Mouse (Mus musculus): Measurements from ENCODE around the gene Ctse. TPM values are rescaled to one million over a fixed set of nuclear protein-coding genes. Genes with fewer than 3 reads are reported as not detected.

Ctse gene
- total and polyA plus RNA-seq, 3 experiments = 1.4 to 11.6 (median 1.7) TPM

DNA sequence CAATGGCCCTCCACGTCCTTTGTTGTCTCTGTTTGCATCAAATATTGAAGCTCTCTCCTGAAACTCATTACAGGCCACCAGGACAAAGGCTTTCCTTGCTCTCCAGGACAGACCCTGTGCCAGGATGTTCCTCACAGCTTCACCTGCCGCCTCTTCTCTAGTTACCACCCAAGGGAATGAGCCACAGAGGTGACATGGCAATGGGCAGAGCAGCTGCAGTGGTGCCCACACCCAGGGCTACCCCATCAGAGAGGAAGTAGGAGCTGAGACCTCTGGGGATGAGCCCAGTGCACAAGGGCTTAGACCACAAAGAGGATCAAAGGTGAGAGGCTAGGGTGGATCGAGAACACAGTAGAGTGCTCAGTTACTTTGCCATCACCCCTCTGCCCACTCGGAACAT lies 85.4 kb downstream of the Ctse start:
- dilution Hi-C loops (cut with MboI; ENCODE audit: extremely low pct_ligation_motif_present, extremely low pct_unique_long_range_greater_than_20kb, low sequenced_read_pairs) (no loop called here), in situ Hi-C loops (cut with MboI; ENCODE audit: low pct_ligation_motif_present, low pct_unique_long_range_greater_than_20kb, low sequenced_read_pairs) (loop anchor here (25.0 kb wide), 1 partner anchor 114 kb away; the partner anchor contains the start of gene Slc41a1)
- Histone ChIP-seq H3K27me3 (replicated peaks) (peaks cover 3% of the 10 kb centered on the region), H3K9ac (ENCODE audit: insufficient read depth, low read depth) (no peak overlapping the region), H3K27ac (ENCODE audit: insufficient read depth, low read depth) (no peak overlapping the region), H3K79me2 (replicated peaks; ENCODE audit: control insufficient read depth, extremely low read depth, insufficient read depth, poor library complexity, severe bottlenecking) (no peaks in the 10 kb centered on the region), H3K4me2 (ENCODE audit: insufficient read depth, low read depth, poor library complexity, severe bottlenecking) (no peak overlapping the region), H3K9me3 (replicated peaks; ENCODE audit: low read length) (no peaks in the 10 kb centered on the region), H3K4me1 (ENCODE audit: control insufficient read depth in 1 of 2, insufficient read depth in 2 of 2) (peaks cover 0 to 14% of the 10 kb centered on the region in 2 experiments; a peak in 2 of 4 replicates), H3K36me3 (replicated peaks in 1 of 2; ENCODE audit: control insufficient read depth in 1 of 2, insufficient read depth in 1 of 2, low read length in 1 of 2) (no peaks in the 10 kb centered on the region), H3K4me3 (replicated peaks in 1 of 3; ENCODE audit: low read depth in 2 of 3, low read length in 2 of 3, poor library complexity in 1 of 3) (no peak overlapping the region)
- DNase-seq (ENCODE audit: extremely low read depth) = no peak
- TF ChIP-seq EP300 (IDR thresholded peaks at IDR 0.05; ENCODE audit: low read length) (no peak), MXI1 (IDR thresholded peaks at IDR 0.05; ENCODE audit: low read depth, low read length) (no peak), JUN (IDR thresholded peaks at IDR 0.05; ENCODE audit: insufficient read depth, low read depth, low read length) (no peak), ELF1 (IDR thresholded peaks at IDR 0.05; ENCODE audit: low read depth, low read length) (no peak), HCFC1 (IDR thresholded peaks at IDR 0.05; ENCODE audit: low read depth, low read length) (no peak), E2F4 (IDR thresholded peaks at IDR 0.05; ENCODE audit: insufficient replicate concordance, low read depth, low read length) (no peak), NRF1 (IDR thresholded peaks at IDR 0.05; ENCODE audit: low read depth, low read length) (no peak), CTCF (conservative IDR thresholded peaks at IDR 0.05 in 1 of 2, IDR thresholded peaks at IDR 0.05 in 1 of 2; ENCODE audit: low read depth in 2 of 2, low read length in 2 of 2) (no peak), ZNF384 (IDR thresholded peaks at IDR 0.05; ENCODE audit: low read depth, low read length) (no peak), USF2 (conservative IDR thresholded peaks at IDR 0.05; ENCODE audit: low read depth, low read length) (no peak), CHD1 (IDR thresholded peaks at IDR 0.05; ENCODE audit: low read depth, low read length) (no peak), ETS1 (conservative IDR thresholded peaks at IDR 0.05; ENCODE audit: low read depth, low read length) (no peak), RCOR1 (conservative IDR thresholded peaks at IDR 0.05; ENCODE audit: low read depth, low read length) (no peak), TCF12 (IDR thresholded peaks at IDR 0.05; ENCODE audit: low read depth, low read length) (no peak), SIN3A (IDR thresholded peaks at IDR 0.05; ENCODE audit: low read length) (no peak)

Other genes with a start within 250 kb of the Ctse start
- 19.9 and 28.1 TPM in 2 replicates for gene Srgap2, start 111.0 kb upstream of the Ctse start, total RNA-seq (2012; rRNA removed)
- 8.9 and 9.7 TPM in 2 replicates for gene Srgap2, start 111.0 kb upstream of the Ctse start, total RNA-seq (2014; rRNA removed)
- 21.6 and 26.8 TPM in 2 replicates for gene Srgap2, start 111.0 kb upstream of the Ctse start, polyA plus RNA-seq (2012; ENCODE audit: insufficient read length, low read depth)
- 10.5 and 12.7 TPM in 2 replicates for gene Fam72a, start 110.4 kb upstream of the Ctse start, total RNA-seq (2012; rRNA removed)
- 18.9 and 22.4 TPM in 2 replicates for gene Fam72a, start 110.4 kb upstream of the Ctse start, total RNA-seq (2014; rRNA removed)
- 19.1 and 21.7 TPM in 2 replicates for gene Fam72a, start 110.4 kb upstream of the Ctse start, polyA plus RNA-seq (2012; ENCODE audit: insufficient read length, low read depth)
- 0.04 and 0.08 TPM in 2 replicates for gene Avpr1b, start 39.1 kb upstream of the Ctse start, total RNA-seq (2012; rRNA removed)
- gene Avpr1b, start 39.1 kb upstream of the Ctse start, total RNA-seq (2014; rRNA removed) = not detected in 2 replicates
- not detected in 2 replicates for gene Avpr1b, start 39.1 kb upstream of the Ctse start, polyA plus RNA-seq (2012; ENCODE audit: insufficient read length, low read depth)
- not detected in 2 replicates for gene Rab7b, start 50.4 kb downstream of the Ctse start, total RNA-seq (2012; rRNA removed)
- gene Rab7b, start 50.4 kb downstream of the Ctse start, total RNA-seq (2014; rRNA removed) = not detected in 2 replicates
- 0.19 and 0.44 TPM in 2 replicates for gene Rab7b, start 50.4 kb downstream of the Ctse start, polyA plus RNA-seq (2012; ENCODE audit: insufficient read length, low read depth)
- not detected in 2 replicates for gene Slc26a9, start 105.7 kb downstream of the Ctse start, total RNA-seq (2012; rRNA removed)
- gene Slc26a9, start 105.7 kb downstream of the Ctse start, total RNA-seq (2014; rRNA removed) = not detected in 2 replicates
- 0.29 and 0.31 TPM in 2 replicates for gene Slc26a9, start 105.7 kb downstream of the Ctse start, polyA plus RNA-seq (2012; ENCODE audit: insufficient read length, low read depth)
- gene Pm20d1, start 159.1 kb downstream of the Ctse start, total RNA-seq (2012; rRNA removed) = 0.17 and 0.29 TPM in 2 replicates
- 0.09 and 0.21 TPM in 2 replicates for gene Pm20d1, start 159.1 kb downstream of the Ctse start, total RNA-seq (2014; rRNA removed)
- 0.19 and 0.53 TPM in 2 replicates for gene Pm20d1, start 159.1 kb downstream of the Ctse start, polyA plus RNA-seq (2012; ENCODE audit: insufficient read length, low read depth)
- 8.8 and 10.4 TPM in 2 replicates for gene Slc41a1, start 189.2 kb downstream of the Ctse start, total RNA-seq (2012; rRNA removed)
- gene Slc41a1, start 189.2 kb downstream of the Ctse start, total RNA-seq (2014; rRNA removed) = 5.2 and 6.3 TPM in 2 replicates
- gene Slc41a1, start 189.2 kb downstream of the Ctse start, polyA plus RNA-seq (2012; ENCODE audit: insufficient read length, low read depth) = 9.4 and 10.7 TPM in 2 replicates
- 10.8 and 11.5 TPM in 2 replicates for gene Rab29, start 228.9 kb downstream of the Ctse start, total RNA-seq (2012; rRNA removed)
- gene Rab29, start 228.9 kb downstream of the Ctse start, total RNA-seq (2014; rRNA removed) = 16.4 and 17.8 TPM in 2 replicates
- 14.8 and 15.6 TPM in 2 replicates for gene Rab29, start 228.9 kb downstream of the Ctse start, polyA plus RNA-seq (2012; ENCODE audit: insufficient read length, low read depth)

Measured in CH12.LX (cell line).